Mouse (Mus musculus) hindbrain, embryonic 12.5 days (tissue): ENCODE measurements around the gene Prr29. TPM values are rescaled to one million over a fixed set of nuclear protein-coding genes. Genes with fewer than 3 reads are reported as not detected.

Source experiments
- ATAC-seq: fragments of 200-750 bp; cut with Nextera tagmentation; 2 replicates; pipeline ENCODE4 v1.8.0; 2017; ENCODE audit warnings: moderate TSS enrichment; ENCODE audit not compliant: low FRiP score
- H3K27ac ChIP-seq: fragments of 300-500 bp; sonication (generic); 2 replicates; pipeline ENCODE4 v1.5.1; 2016; ENCODE audit warnings: mild to moderate bottlenecking
- H3K27me3 ChIP-seq: fragments of 300-500 bp; sonication (generic); 2 replicates; pipeline ENCODE4 v1.6.1; 2016; ENCODE audit warnings: mild to moderate bottlenecking
- H3K36me3 ChIP-seq: fragments of 300-500 bp; sonication (generic); 2 replicates; pipeline ENCODE4 v1.6.1; 2016; ENCODE audit warnings: mild to moderate bottlenecking
- H3K4me1 ChIP-seq: fragments of 300-500 bp; sonication (generic); 2 replicates; pipeline ENCODE4 v1.6.1; 2016
- H3K4me2 ChIP-seq: fragments of 300-500 bp; sonication (generic); replicated peaks from 2 replicates; pipeline ENCODE4 v1.6.1; 2016; ENCODE audit warnings: mild to moderate bottlenecking
- H3K4me3 ChIP-seq: fragments of 300-500 bp; sonication (generic); 2 replicates; pipeline ENCODE4 v1.5.1; 2016; ENCODE audit warnings: mild to moderate bottlenecking
- H3K9ac ChIP-seq: fragments of 300-500 bp; sonication (generic); 2 replicates; pipeline ENCODE4 v1.6.1; 2016; ENCODE audit warnings: mild to moderate bottlenecking, moderate library complexity
- H3K9me3 ChIP-seq: fragments of 300-500 bp; sonication (generic); replicated peaks from 2 replicates; pipeline ENCODE4 v1.6.1; 2016; ENCODE audit warnings: mild to moderate bottlenecking
- WGBS: fragments of 180-500 bp; shearing (Covaris S2); methylation state at CpG from one replicate; pipeline ENCODE4 v1.1.7; 2016; 5-methylcytosine and 5-hydroxymethylcytosine counted together
- polyA plus RNA-seq: library from polyadenylated mRNA; unstranded; fragments of >200 nt; fragmentation: Nextera tagmentation; extraction: Ambion mirVana; gene quantifications from 2 replicates; pipeline ENCODE4 v1.2.1, GENCODE M21; 2016

Gene Prr29
- polyA plus RNA-seq, 1 experiment from 2014 or later = not detected

DNA sequence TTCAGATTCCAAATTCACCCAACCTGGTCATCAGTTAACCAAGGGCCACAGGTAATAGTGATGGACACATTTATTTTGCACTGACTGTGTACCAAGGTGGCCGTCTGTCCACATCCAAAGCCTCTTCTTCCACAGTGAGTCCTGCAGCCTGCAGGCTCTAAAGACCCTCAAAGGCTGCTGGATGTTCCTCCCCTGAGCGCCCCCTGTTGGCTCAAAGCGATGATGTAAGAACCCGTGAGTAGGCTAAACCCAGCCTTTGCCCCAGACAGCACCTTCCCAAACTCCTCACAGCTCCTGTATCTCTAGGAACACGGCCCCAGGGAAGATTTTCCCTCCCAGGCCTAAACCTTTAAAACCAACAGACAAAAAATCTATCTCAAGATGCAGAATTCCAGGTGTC is 5.9 kb upstream of the Prr29 start:
- Histone ChIP-seq H3K4me1 (no peaks in the 10 kb centered on the region), H3K27me3 (no peaks in the 10 kb centered on the region), H3K36me3 (no peaks in the 10 kb centered on the region), H3K9me3 (no peaks in the 10 kb centered on the region), H3K27ac (no peak overlapping the region), H3K4me3 (no peak overlapping the region), H3K9ac (no peak overlapping the region), H3K4me2 (no peak overlapping the region)
- WGBS = 26% methylated on average over 5 of the region's 5 CpGs
- ATAC-seq = no peak

DNA sequence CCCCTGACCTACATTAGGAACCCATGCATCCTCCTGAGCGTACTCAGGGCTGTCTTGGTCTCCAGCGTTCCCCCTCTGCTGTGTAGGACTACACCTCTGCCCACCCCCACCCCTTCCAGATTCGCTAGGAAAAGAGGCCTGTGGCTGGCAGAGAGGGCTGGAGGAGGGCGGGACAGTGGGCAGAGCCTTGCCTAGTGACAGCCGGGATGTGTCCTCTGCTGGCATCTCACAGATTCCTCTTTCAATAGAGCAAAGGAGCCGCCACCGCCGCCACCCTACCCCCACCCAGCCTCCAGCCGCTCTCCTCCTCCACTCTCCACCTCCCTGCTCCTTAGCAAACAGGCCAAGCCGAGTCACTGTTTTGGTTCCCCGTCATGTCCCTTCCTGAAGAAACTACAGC is 560 bp upstream of the Prr29 start:
- Histone ChIP-seq H3K27ac (no peak overlapping the region), H3K4me1 (peaks cover 12% of the 10 kb centered on the region), H3K27me3 (no peaks in the 10 kb centered on the region), H3K36me3 (no peaks in the 10 kb centered on the region), H3K9ac (no peak overlapping the region), H3K4me3 (no peak overlapping the region), H3K9me3 (peaks cover 5% of the 10 kb centered on the region), H3K4me2 (no peak overlapping the region)
- WGBS = 4% methylated on average over 11 of the region's 11 CpGs
- ATAC-seq = peak; percentile 66

DNA sequence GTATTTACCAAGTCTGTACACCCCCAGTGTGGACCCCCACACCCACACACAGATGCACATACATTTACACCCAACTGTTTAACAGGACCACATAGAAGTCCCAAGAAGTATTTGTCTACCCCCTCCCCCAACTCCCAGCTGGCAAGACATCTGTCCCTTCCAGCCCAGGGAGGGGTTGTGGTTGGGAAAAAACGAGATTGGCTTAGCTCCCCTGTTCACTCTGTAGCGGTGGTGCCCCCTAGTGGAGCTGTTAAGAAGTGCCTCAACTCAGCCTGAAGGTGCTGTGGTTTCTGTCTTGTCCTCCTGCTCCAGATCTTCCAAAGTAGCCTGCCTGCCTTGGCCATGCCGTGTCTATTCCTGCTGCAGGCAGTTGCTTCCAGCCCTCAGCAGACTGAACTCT is 1.0 kb downstream of the Prr29 start:
- WGBS = 17% methylated on average over 3 of the region's 3 CpGs
- no peak overlapping the region for H3K9ac ChIP-seq
- H3K36me3 ChIP-seq = no peaks in the 10 kb centered on the region
- H3K4me1 ChIP-seq = peaks cover 12% of the 10 kb centered on the region
- no peak overlapping the region for H3K4me3 ChIP-seq
- H3K4me2 ChIP-seq = no peak overlapping the region
- H3K27me3 ChIP-seq = no peaks in the 10 kb centered on the region
- ATAC-seq = no peak
- peaks cover 5% of the 10 kb centered on the region for H3K9me3 ChIP-seq
- no peak overlapping the region for H3K27ac ChIP-seq

- Histone ChIP-seq H3K36me3 (no peaks in the 10 kb centered on the region), H3K4me3 (no peak overlapping the region), H3K27me3 (no peaks in the 10 kb centered on the region), H3K9me3 (no peaks in the 10 kb centered on the region), H3K4me1 (peaks cover 8% of the 10 kb centered on the region), H3K9ac (no peak overlapping the region), H3K27ac (no peak overlapping the region), H3K4me2 (no peak overlapping the region)
- ATAC-seq = no peak
- 68% methylated on average over 11 of the region's 11 CpGs for WGBS
Observed at GRCm38 (mm10) chr11:106373998-106374397, 8.7 kb downstream of the Prr29 start.

DNA sequence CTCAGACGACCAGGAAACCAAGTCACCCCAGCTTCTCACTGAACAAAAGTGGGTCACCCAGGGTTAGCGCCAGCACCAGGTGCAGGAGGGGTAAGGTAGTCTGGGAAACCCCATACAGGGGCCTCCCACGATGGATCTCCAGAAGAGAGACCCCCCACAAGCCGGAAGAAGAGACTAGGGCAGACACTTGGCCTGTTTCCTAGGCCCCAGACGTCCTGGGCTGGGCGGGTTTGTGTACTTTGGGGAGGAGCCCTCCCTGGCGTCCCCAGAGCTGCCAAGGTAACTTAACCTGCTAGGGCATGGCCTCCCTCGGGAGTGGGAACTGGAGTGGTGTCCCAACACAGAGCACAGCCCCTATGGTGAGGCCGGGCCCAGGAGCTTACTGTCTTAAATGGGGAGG is 9.3 kb downstream of the Prr29 start:
- Histone ChIP-seq H3K4me3 (no peak overlapping the region), H3K27ac (no peak overlapping the region), H3K36me3 (no peaks in the 10 kb centered on the region), H3K4me2 (no peak overlapping the region), H3K4me1 (peaks cover 8% of the 10 kb centered on the region), H3K9me3 (no peaks in the 10 kb centered on the region), H3K27me3 (no peaks in the 10 kb centered on the region), H3K9ac (no peak overlapping the region)
- no peak for ATAC-seq
- WGBS = 61% methylated on average over 9 of the region's 9 CpGs

DNA sequence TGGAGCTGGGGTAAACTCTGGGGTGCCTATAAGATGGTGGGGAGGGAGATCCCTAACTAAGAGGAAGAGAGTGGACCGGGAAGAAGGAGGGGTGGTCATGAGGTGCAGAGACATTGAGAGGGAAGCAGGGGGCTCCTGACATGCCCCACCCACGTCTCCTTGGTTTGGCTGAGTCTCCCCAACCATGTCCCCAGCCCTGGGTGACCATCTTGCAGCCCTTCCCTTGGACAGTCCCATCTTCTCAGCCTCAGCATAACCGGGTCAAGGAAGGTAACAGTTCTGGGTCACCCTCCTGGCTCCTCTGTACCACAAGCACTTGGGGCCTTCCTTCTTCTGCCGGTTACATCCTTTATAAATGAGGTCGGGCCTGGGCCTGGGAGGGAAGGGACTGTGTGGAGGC is 9.7 kb downstream of the Prr29 start:
- WGBS = 85% methylated on average over 5 of the region's 5 CpGs
- no peaks in the 10 kb centered on the region for H3K27me3 ChIP-seq
- no peak overlapping the region for H3K27ac ChIP-seq
- no peak overlapping the region for H3K4me3 ChIP-seq
- H3K9me3 ChIP-seq = no peaks in the 10 kb centered on the region
- peaks cover 8% of the 10 kb centered on the region for H3K4me1 ChIP-seq
- no peak overlapping the region for H3K4me2 ChIP-seq
- H3K9ac ChIP-seq = no peak overlapping the region
- no peaks in the 10 kb centered on the region for H3K36me3 ChIP-seq
- ATAC-seq = no peak

GRCm38 (mm10) chr11:106381011-106381410 is 15.7 kb downstream of the Prr29 start:
- ATAC-seq = no peak
- H3K4me2 ChIP-seq = no peak overlapping the region
- no peaks in the 10 kb centered on the region for H3K27me3 ChIP-seq
- H3K36me3 ChIP-seq = no peaks in the 10 kb centered on the region
- no peaks in the 10 kb centered on the region for H3K4me1 ChIP-seq
- H3K9me3 ChIP-seq = no peaks in the 10 kb centered on the region
- no peak overlapping the region for H3K4me3 ChIP-seq
- H3K27ac ChIP-seq = no peak overlapping the region
- H3K9ac ChIP-seq = no peak overlapping the region
- WGBS = 84% methylated on average over 11 of the region's 11 CpGs

- WGBS = 83% methylated on average over 7 of the region's 7 CpGs
- Histone ChIP-seq H3K4me1 (no peaks in the 10 kb centered on the region), H3K27ac (no peak overlapping the region; the same call in 1 of the 2 replicates), H3K27me3 (no peaks in the 10 kb centered on the region), H3K9me3 (no peaks in the 10 kb centered on the region), H3K4me2 (no peak overlapping the region), H3K36me3 (no peaks in the 10 kb centered on the region), H3K4me3 (no peak overlapping the region), H3K9ac (no peak overlapping the region)
- no peak for ATAC-seq
Observed at GRCm38 (mm10) chr11:106381883-106382282, 16.6 kb downstream of the Prr29 start.

GRCm38 (mm10) chr11:106382424-106382823 is 17.2 kb downstream of the Prr29 start:
- Histone ChIP-seq H3K27ac (no peak overlapping the region), H3K36me3 (no peaks in the 10 kb centered on the region), H3K27me3 (no peaks in the 10 kb centered on the region), H3K4me1 (no peaks in the 10 kb centered on the region), H3K9ac (no peak overlapping the region), H3K4me2 (no peak overlapping the region), H3K9me3 (no peaks in the 10 kb centered on the region), H3K4me3 (no peak overlapping the region)
- no peak for ATAC-seq
- whole genome bisulfite sequencing = 80% methylated on average over 5 of the region's 5 CpGs

DNA sequence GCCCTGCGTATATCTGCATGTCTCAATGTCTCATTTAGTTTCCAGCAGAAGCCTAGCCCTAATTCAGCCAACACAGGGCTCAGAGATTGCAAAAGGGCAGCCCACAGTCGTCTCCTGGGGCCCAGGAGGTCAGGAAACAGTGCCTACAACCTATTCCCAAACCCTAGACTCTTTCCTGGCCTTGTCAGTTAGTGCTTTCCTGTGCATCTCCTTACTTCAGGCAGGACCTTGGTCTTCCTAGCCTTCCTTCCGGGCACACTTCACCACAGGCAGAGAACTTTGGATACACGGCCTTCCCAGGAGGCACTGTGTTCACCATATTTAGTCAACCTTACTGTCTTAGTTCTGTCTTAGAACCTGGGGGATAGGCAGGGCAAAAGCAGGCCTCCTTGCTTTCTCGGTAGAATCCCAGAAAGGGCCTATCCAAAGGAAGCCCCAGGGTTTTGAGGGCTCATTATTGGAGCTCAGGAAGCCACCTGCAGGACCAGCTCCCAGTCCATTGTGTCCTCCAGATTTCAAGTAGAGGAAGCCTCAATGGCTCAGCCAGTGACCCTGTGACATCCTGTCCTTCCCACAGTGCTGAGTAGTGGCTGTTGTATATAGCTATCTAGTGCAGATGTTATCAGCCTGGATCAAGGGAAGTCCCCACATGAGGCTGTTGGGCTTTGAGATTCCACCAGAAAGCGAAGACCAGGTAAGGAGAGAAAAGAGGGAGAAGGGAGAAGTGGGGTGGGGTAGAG is 17.9 kb downstream of the Prr29 start:
- no peaks in the 10 kb centered on the region for H3K9me3 ChIP-seq
- no peak overlapping the region for H3K4me3 ChIP-seq
- H3K4me2 ChIP-seq = no peak overlapping the region
- H3K27me3 ChIP-seq = no peaks in the 10 kb centered on the region
- no peaks in the 10 kb centered on the region for H3K36me3 ChIP-seq
- H3K9ac ChIP-seq = no peak overlapping the region
- no peaks in the 10 kb centered on the region for H3K4me1 ChIP-seq
- no peak for ATAC-seq
- whole genome bisulfite sequencing = 84% methylated on average over 6 of the region's 6 CpGs
- no peak overlapping the region for H3K27ac ChIP-seq

DNA sequence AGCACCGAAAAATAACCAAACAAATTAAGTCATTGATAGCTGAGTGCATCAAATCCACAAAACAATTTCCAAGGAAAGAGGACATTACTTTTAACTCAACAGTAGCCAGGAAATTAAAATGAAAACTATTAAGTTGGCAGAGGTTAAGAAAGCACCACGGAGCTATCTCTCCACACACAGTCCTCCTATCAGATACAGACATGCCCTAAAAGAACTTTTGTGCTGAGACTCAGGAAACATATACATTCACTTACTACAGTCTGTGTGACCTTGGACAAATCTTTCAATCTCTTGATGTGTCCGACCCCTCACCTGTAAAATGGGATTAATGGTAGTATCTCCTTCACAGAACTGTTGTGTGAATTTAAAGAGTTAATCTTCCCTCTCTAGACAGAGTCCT is 21.1 kb downstream of the Prr29 start:
- ATAC-seq = no peak
- 91% methylated on average over 3 of the region's 3 CpGs for WGBS
- H3K4me1 ChIP-seq = no peaks in the 10 kb centered on the region

GRCm38 (mm10) chr11:106387020-106387419 is 21.7 kb downstream of the Prr29 start:
- H3K27me3 ChIP-seq = no peaks in the 10 kb centered on the region
- no peaks in the 10 kb centered on the region for H3K4me1 ChIP-seq
- no peaks in the 10 kb centered on the region for H3K36me3 ChIP-seq
- no peak overlapping the region for H3K27ac ChIP-seq
- H3K4me3 ChIP-seq = no peak overlapping the region
- H3K9ac ChIP-seq = no peak overlapping the region
- H3K9me3 ChIP-seq = no peaks in the 10 kb centered on the region
- WGBS = 87% methylated on average over 6 of the region's 6 CpGs
- no peak overlapping the region for H3K4me2 ChIP-seq
- ATAC-seq = no peak

More for the DNA sequence above, 21.1 kb downstream of the Prr29 start:
- no peaks in the 10 kb centered on the region for H3K36me3 ChIP-seq
- H3K9me3 ChIP-seq = no peaks in the 10 kb centered on the region
- no peak overlapping the region for H3K4me2 ChIP-seq
- no peak overlapping the region for H3K9ac ChIP-seq
- no peak overlapping the region for H3K4me3 ChIP-seq
- no peak overlapping the region for H3K27ac ChIP-seq
- H3K27me3 ChIP-seq = no peaks in the 10 kb centered on the region

DNA sequence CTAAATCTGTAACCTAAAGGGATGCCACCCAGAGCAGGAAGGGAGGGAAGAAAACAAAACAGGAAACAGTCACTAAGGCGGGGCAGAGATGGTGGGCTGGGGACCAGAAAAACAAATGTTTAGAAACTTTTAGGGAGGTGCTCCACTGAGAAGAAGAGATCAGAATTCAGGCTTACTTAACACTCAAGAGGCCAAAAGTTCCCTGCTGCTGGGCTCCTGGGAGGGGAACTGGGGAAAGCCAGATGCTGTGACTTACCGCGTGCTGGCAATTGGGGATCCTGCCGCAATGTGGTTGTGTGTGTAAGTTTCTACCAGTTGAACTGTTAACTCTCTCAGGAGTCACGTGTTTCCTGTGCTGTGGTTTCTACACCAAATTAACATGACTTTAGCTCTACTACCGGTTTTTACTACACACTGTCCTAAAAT is 22.5 kb downstream of the Prr29 start, which contains the start of gene Icam2:
Gene Icam2 (minus strand): TSS at position 285 of the 426 bp plus-strand sequence.
- no peak within 1 kb of the TSS for H3K9ac ChIP-seq
- H3K4me3 ChIP-seq = no peak within 1 kb of the TSS
- ATAC-seq = no peak
- no peaks in the 10 kb centered on the region for H3K36me3 ChIP-seq
- H3K9me3 ChIP-seq = no peaks in the 10 kb centered on the region
- H3K4me1 ChIP-seq = no peaks in the 10 kb centered on the region
- H3K27ac ChIP-seq = no peak within 1 kb of the TSS
- 73% methylated on average over 6 of the region's 6 CpGs for WGBS
- no peaks in the 10 kb centered on the region for H3K27me3 ChIP-seq
- H3K4me2 ChIP-seq = no peak within 1 kb of the TSS
